In the genomic region with DNA sequence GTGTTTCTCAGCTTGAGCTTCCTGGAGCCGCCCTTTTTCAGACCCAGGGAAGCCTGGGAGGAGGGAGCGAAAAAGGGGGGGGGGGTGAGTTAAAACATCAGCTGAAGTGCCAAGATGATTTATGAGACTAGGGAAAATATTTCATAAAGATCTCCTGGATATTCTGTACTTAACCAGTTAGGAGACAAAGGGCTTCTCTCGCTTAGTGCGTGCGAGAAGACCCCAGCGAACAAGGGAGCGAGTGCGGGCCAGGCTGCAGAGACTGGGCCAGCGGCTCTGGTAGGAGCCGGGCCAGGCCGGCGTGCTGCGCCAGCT, we compare ENCODE assay signal across 10 mouse cellular contexts. TPM values are rescaled to one million over a fixed set of nuclear protein-coding genes. Genes with fewer than 3 reads are reported as not detected.
DNase-seq lines count a peak whose midpoint lies in the region; ATAC-seq and TF ChIP-seq lines count a peak whose summit lies in the region.
"Had no signal": no experiment of that assay in that cellular context is flagged by ENCODE, and none has a peak within 500 bp of the region (broad histone marks: within the 10 kb centered on the region; RNA-seq: fewer than 3 reads in every experiment).

No protein-coding gene starts in this region.

- H3K36me3 ChIP-seq in neural tube, embryonic 11.5 days (ENCODE audit: control insufficient read depth, insufficient read depth, low read length), result no peaks in the 10 kb centered on the region
- no peaks in the 10 kb centered on the region for H3K36me3 ChIP-seq in limb, embryonic 14.5 days (ENCODE audit: control insufficient read depth, insufficient read depth, low read length)

- DNase-seq in heart, adult 11 months, result peak; percentile 89
- no peak for DNase-seq in heart, postnatal 25 days (ENCODE audit: low spot score)
- peak; percentile 37 for DNase-seq in neural tube, embryonic 11.5 days (ENCODE audit: low spot score)
- DNase-seq in neural tube, embryonic 10.5 days (ENCODE audit: extremely low spot score, low spot score), result no peak
- no peak for DNase-seq in limb, embryonic 14.5 days (ENCODE audit: low spot score)
- no peak for DNase-seq in left cerebral cortex, adult 9 months (ENCODE audit: low spot score in 2 of 2)
- no peak for DNase-seq in ovary, adult 18-20 months (ENCODE audit: low spot score)
- DNase-seq: cerebellum, adult 11-12 months; layer of hippocampus, adult 9-11 months had no signal

- peak overlapping the region; percentile 78 for H3K27ac ChIP-seq in neural tube, embryonic 11.5 days (ENCODE audit: low read depth, low read length)
- no peak overlapping the region for H3K27ac ChIP-seq in limb, embryonic 14.5 days (replicated peaks; ENCODE audit: low read depth, low read length)

- H3K9me3 ChIP-seq in neural tube, embryonic 11.5 days (ENCODE audit: control insufficient read depth, low read length), result no peaks in the 10 kb centered on the region
- no peaks in the 10 kb centered on the region for H3K9me3 ChIP-seq in limb, embryonic 14.5 days (ENCODE audit: control insufficient read depth, low read length)

- H3K4me1 ChIP-seq in neural tube, embryonic 11.5 days (ENCODE audit: control insufficient read depth, insufficient read depth, low read length), result peaks cover 17% of the 10 kb centered on the region
- peaks cover 16% of the 10 kb centered on the region; the same call in 1 of the 2 replicates for H3K4me1 ChIP-seq in limb, embryonic 14.5 days (ENCODE audit: control insufficient read depth, insufficient read depth, low read length)

- peak overlapping the region; percentile 71 for H3K4me2 ChIP-seq in neural tube, embryonic 11.5 days (ENCODE audit: low read depth)
- no peak overlapping the region for H3K4me2 ChIP-seq in limb, embryonic 14.5 days (replicated peaks; ENCODE audit: low read depth, low read length, severe bottlenecking)

- no peak for TF ChIP-seq POLR2A in limb, embryonic 14.5 days (IDR thresholded peaks at IDR 0.05; ENCODE audit: borderline replicate concordance, extremely low read depth, insufficient read depth, insufficient read length)

- WGBS in neural tube, embryonic 11.5 days, result under 1% methylated on average over 13 of the region's 13 CpGs
- 0% methylated on average over 5 of the region's 13 CpGs for WGBS in limb, embryonic 14.5 days

- peaks cover 92% of the 10 kb centered on the region for H3K27me3 ChIP-seq in neural tube, embryonic 11.5 days (ENCODE audit: control insufficient read depth, insufficient read depth, low read length)
- peaks cover 98% of the 10 kb centered on the region for H3K27me3 ChIP-seq in limb, embryonic 14.5 days (ENCODE audit: control insufficient read depth, insufficient read depth, low read length)

- intact Hi-C loops in heart, postnatal 25 days (cut with DNase I), result loop anchor here (2.0 to 10.0 kb wide), 4 partner anchors 132 to 477 kb away; a partner anchor contains a TSS

- no peak for ATAC-seq in neural tube, embryonic 11.5 days (ENCODE audit: insufficient read depth, low FRiP score, low TSS enrichment)
- no peak for ATAC-seq in limb, embryonic 14.5 days (ENCODE audit: low FRiP score, low read depth)
- no peak for ATAC-seq in megakaryocyte progenitor cell, adult 5-6 weeks (replicated peaks; ENCODE audit: poor library complexity)

- H3K4me3 ChIP-seq in neural tube, embryonic 11.5 days (ENCODE audit: low read depth, low read length), result peak overlapping the region; percentile 47
- peak overlapping the region; percentile 35 for H3K4me3 ChIP-seq in limb, embryonic 14.5 days (replicated peaks; ENCODE audit: low read length)

- peak overlapping the region; percentile 55 for H3K9ac ChIP-seq in neural tube, embryonic 11.5 days (ENCODE audit: low read length)
- no peak overlapping the region for H3K9ac ChIP-seq in limb, embryonic 14.5 days (ENCODE audit: low read depth, low read length, severe bottlenecking)

RNA-seq across cellular contexts. Expression of a gene that starts 0.5 kb away (rescaled TPM):
- not detected for total RNA-seq in heart, postnatal 25 days (2021)
- 7.4 and 8.0 TPM in 2 replicates for polyA plus RNA-seq in neural tube, embryonic 11.5 days (2014; fragmentation: Nextera tagmentation; extraction: Ambion mirVana)
- polyA plus RNA-seq in limb, embryonic 14.5 days (2012; rRNA removed), result 0.05 and 0.10 TPM in 2 replicates
- not detected in 2 replicates for polyA plus RNA-seq in limb, embryonic 14.5 days (2014; fragmentation: Nextera tagmentation; extraction: Ambion mirVana)
- not detected in 2 replicates for total RNA-seq in megakaryocyte progenitor cell, adult 5-6 weeks (2015)
- not detected in 2 replicates for total RNA-seq in megakaryocyte progenitor cell, adult 5-6 weeks (2017)

Comparison
In these comparisons a context has a peak if more than half of its experiments do, and no peak if none do; other contexts are left out.
1. DNase-seq: peak in heart, adult 11 months (single experiment) and neural tube, embryonic 11.5 days (single experiment); none in heart, postnatal 25 days (single experiment), neural tube, embryonic 10.5 days (single experiment), limb, embryonic 14.5 days (single experiment), left cerebral cortex, adult 9 months (0 of 2) and ovary, adult 18-20 months (single experiment).